ENCODE assay signal across 10 mouse cellular contexts in the genomic region with DNA sequence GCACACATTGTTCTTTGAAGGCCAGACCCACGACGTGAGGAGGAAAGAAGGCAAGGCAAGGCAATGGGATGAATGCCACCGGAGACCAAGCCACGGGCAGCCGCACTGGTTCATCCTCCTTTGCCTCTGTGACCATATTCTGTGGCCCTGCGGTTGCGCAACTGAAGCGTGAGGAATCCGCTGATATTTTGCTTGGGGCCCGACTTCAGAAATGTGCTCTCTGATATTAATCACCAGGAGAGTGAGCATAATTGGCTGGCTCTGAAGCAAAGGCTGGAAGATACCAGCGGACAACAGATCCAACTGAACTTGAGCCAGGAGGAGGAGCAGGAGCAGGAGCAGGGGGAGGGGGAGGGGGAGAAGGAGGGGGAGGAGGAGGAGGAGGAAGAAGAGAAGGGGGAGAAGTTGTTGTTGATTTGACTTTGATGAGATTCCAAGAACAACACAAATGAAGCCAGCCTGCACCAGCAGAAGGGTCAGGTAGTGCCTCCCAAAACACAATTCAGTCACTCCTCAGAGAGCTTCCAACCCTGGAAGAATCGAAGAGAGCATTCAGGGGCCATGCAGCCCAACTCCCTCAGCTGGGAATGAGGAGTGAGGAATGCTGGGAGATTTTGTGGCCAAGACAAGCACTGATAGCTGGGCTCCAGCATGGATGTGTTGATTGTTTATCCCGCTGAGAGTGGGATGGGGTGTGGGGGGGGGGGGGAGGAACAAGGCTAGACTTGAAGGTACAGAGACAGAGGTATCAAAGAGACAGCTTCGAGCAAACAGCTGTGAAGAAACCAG. TPM values are rescaled to one million over a fixed set of nuclear protein-coding genes. Genes with fewer than 3 reads are reported as not detected.
DNase-seq lines count a peak whose midpoint lies in the region; ATAC-seq and TF ChIP-seq lines count a peak whose summit lies in the region.
"Had no signal": no experiment of that assay in that cellular context is flagged by ENCODE, and none has a peak within 500 bp of the region (broad histone marks: within the 10 kb centered on the region; RNA-seq: fewer than 3 reads in every experiment).

No protein-coding gene starts in this region.

- WGBS in heart, embryonic 11.5 days (ENCODE audit: insufficient replicate concordance) = 69% methylated on average over 14 of the region's 14 CpGs
- 59% methylated on average over 14 of the region's 14 CpGs for WGBS in liver, adult 2 months
- 83% methylated on average over 14 of the region's 14 CpGs for WGBS in midbrain, embryonic 16.5 days

- TF ChIP-seq POLR2A in liver, adult 2 months (IDR thresholded peaks at IDR 0.05; ENCODE audit: extremely low read depth, insufficient read depth, low read length) = no peak

- no peaks in the 10 kb centered on the region for H3K36me3 ChIP-seq in heart, embryonic 11.5 days (ENCODE audit: control insufficient read depth, insufficient read depth, low read length)
- no peaks in the 10 kb centered on the region for H3K36me3 ChIP-seq in ES-E14 (ENCODE audit: control insufficient read depth, insufficient read depth, low read length, poor library complexity, severe bottlenecking)
- H3K36me3 ChIP-seq in liver, adult 2 months (ENCODE audit: control insufficient read depth, insufficient read depth, low read length) = no peaks in the 10 kb centered on the region
- H3K36me3 ChIP-seq in midbrain, embryonic 16.5 days (ENCODE audit: control insufficient read depth, insufficient read depth, low read length) = no peaks in the 10 kb centered on the region

- no peaks in the 10 kb centered on the region for H3K27me3 ChIP-seq in heart, embryonic 11.5 days (ENCODE audit: control insufficient read depth, insufficient read depth, low read length)
- no peaks in the 10 kb centered on the region for H3K27me3 ChIP-seq in liver, adult 2 months (ENCODE audit: control insufficient read depth, insufficient read depth, low read length)
- no peaks in the 10 kb centered on the region for H3K27me3 ChIP-seq in midbrain, embryonic 16.5 days (ENCODE audit: control insufficient read depth, insufficient read depth, low read depth, low read length)
- H3K27me3 ChIP-seq: Patski had no signal

- peak; percentile 97 for DNase-seq in heart, adult 11 months
- DNase-seq in ES-E14 (ENCODE audit: low read depth, low spot score) = no peak
- DNase-seq in cerebellum, adult 9-11 months = peak; percentile 59
- DNase-seq in liver, adult 2 months (ENCODE audit: extremely low read depth, low read depth, low spot score) = peak; percentile 50
- no peak for DNase-seq in right cerebral cortex, postnatal 36 days (ENCODE audit: low spot score in 2 of 2)

- ATAC-seq in heart, embryonic 11.5 days (replicated peaks; ENCODE audit: insufficient number of reproducible peaks, low FRiP score, low TSS enrichment) = no peak; the same call in 1 of the 2 replicates
- ATAC-seq in midbrain, embryonic 16.5 days = no peak
- no peak for ATAC-seq in activated CD4-positive, CD25-positive, alpha-beta regulatory T cell, adult 4 months
- ATAC-seq: Patski had no signal

- no peak overlapping the region for H3K4me2 ChIP-seq in heart, embryonic 11.5 days
- H3K4me2 ChIP-seq in midbrain, embryonic 16.5 days (ENCODE audit: low read length) = no peak overlapping the region

- H3K79me2 ChIP-seq in liver, adult 2 months (ENCODE audit: control insufficient read depth, insufficient read depth, low read length) = no peaks in the 10 kb centered on the region

- no peak overlapping the region for H3K27ac ChIP-seq in heart, embryonic 11.5 days (ENCODE audit: low read depth, low read length)
- H3K27ac ChIP-seq in ES-E14 (ENCODE audit: insufficient read depth, low read depth, low read length, poor library complexity, severe bottlenecking) = no peak overlapping the region; the same call in 1 of the 2 replicates
- no peak overlapping the region for H3K27ac ChIP-seq in liver, adult 2 months (replicated peaks; ENCODE audit: insufficient read depth, low read depth, low read length)
- H3K27ac ChIP-seq in midbrain, embryonic 16.5 days (ENCODE audit: low read length) = no peak overlapping the region

- H3K9me3 ChIP-seq in heart, embryonic 11.5 days (replicated peaks; ENCODE audit: control insufficient read depth, low read length) = no peaks in the 10 kb centered on the region
- H3K9me3 ChIP-seq in ES-E14 (ENCODE audit: control insufficient read depth, insufficient read depth, low read depth, low read length) = no peaks in the 10 kb centered on the region
- H3K9me3 ChIP-seq in midbrain, embryonic 16.5 days (replicated peaks; ENCODE audit: control insufficient read depth, low read length, poor library complexity, severe bottlenecking) = no peaks in the 10 kb centered on the region
- H3K9me3 ChIP-seq: megakaryocyte, embryonic 14.5 days had no signal

- H3K4me1 ChIP-seq in heart, embryonic 11.5 days (ENCODE audit: control insufficient read depth, insufficient read depth, low read length) = no peaks in the 10 kb centered on the region
- H3K4me1 ChIP-seq in ES-E14 (ENCODE audit: control insufficient read depth in 2 of 2, insufficient read depth in 2 of 2, low read length in 2 of 2, poor library complexity in 1 of 2) = peaks cover 3 to 25% of the 10 kb centered on the region in 2 experiments; a peak in 2 of 4 replicates
- H3K4me1 ChIP-seq in liver, adult 2 months (ENCODE audit: control insufficient read depth, insufficient read depth, low read length) = no peaks in the 10 kb centered on the region
- H3K4me1 ChIP-seq in midbrain, embryonic 16.5 days (ENCODE audit: control insufficient read depth, insufficient read depth, low read length) = no peaks in the 10 kb centered on the region

- TF ChIP-seq CTCF in liver, adult 2 months (IDR thresholded peaks at IDR 0.05; ENCODE audit: low read depth, low read length) = no peak

- H3K4me3 ChIP-seq in heart, embryonic 11.5 days (ENCODE audit: low read depth, low read length) = no peak overlapping the region
- H3K4me3 ChIP-seq in ES-E14 (ENCODE audit: insufficient read depth in 1 of 2, low read depth in 1 of 2, low read length in 2 of 2, poor library complexity in 1 of 2, severe bottlenecking in 1 of 2) = no peak overlapping the region
- no peak overlapping the region for H3K4me3 ChIP-seq in liver, adult 2 months (ENCODE audit: insufficient read depth, low read depth, low read length)
- no peak overlapping the region for H3K4me3 ChIP-seq in midbrain, embryonic 16.5 days (ENCODE audit: low read depth, low read length)
- H3K4me3 ChIP-seq: megakaryocyte, embryonic 14.5 days had no signal

- no peak overlapping the region for H3K9ac ChIP-seq in heart, embryonic 11.5 days (ENCODE audit: low read depth, low read length)
- H3K9ac ChIP-seq in ES-E14 (ENCODE audit: insufficient read depth, low read depth, low read length, poor library complexity, severe bottlenecking) = peak overlapping the region; percentile 39; the same call in 1 of the 2 replicates
- no peak overlapping the region for H3K9ac ChIP-seq in liver, adult 2 months (ENCODE audit: low read depth, low read length)
- H3K9ac ChIP-seq in midbrain, embryonic 16.5 days (ENCODE audit: low read depth, low read length) = no peak overlapping the region

- in situ Hi-C loops in ES-E14 (cut with MboI; ENCODE audit: low sequenced_read_pairs in 2 of 2, unreplicated experiment in 2 of 2) = no loop called here

TF ChIP-seq in ES-E14, 5 proteins besides CTCF, POLR2A, EP300 and RAD21:
- TF ChIP-seq MAFK (IDR thresholded peaks at IDR 0.05; ENCODE audit: insufficient read depth, low read depth, low read length) = no peak
- TF ChIP-seq ZC3H11A (IDR thresholded peaks at IDR 0.05; ENCODE audit: borderline replicate concordance, low read depth, low read length) = no peak
- no peak for TF ChIP-seq CHD2 (IDR thresholded peaks at IDR 0.05; ENCODE audit: low read depth, low read length)
- TF ChIP-seq ZNF384 (IDR thresholded peaks at IDR 0.05; ENCODE audit: low read depth, low read length) = no peak
- TF ChIP-seq HCFC1 (IDR thresholded peaks at IDR 0.05; ENCODE audit: borderline replicate concordance, insufficient read depth, low read length) = no peak

RNA-seq across cellular contexts. Expression of a gene that starts 6.2 kb away (rescaled TPM):
- 86.8 and 93.6 TPM in 2 replicates for polyA plus RNA-seq in heart, embryonic 11.5 days (2014; fragmentation: Nextera tagmentation; extraction: Ambion mirVana)
- 34.2 and 56.2 TPM in 2 replicates for total RNA-seq in ES-E14 (2012; rRNA removed)
- 21.2 and 23.3 TPM in 2 replicates for total RNA-seq in liver, adult 2 months (2014; rRNA removed)
- 16.3 and 18.4 TPM in 2 replicates for polyA plus RNA-seq in liver, adult 2 months (2012; rRNA removed)
- 47.1 and 54.0 TPM in 2 replicates for polyA plus RNA-seq in midbrain, embryonic 16.5 days (2015; fragmentation: Nextera tagmentation; extraction: Ambion mirVana)
- 10 to 100 TPM; 19.9 to 22.2 TPM for polyA plus RNA-seq in activated CD4-positive, CD25-positive, alpha-beta regulatory T cell, adult 4 months (2017; shearing (Covaris generic))

Comparison
In these comparisons a context has a peak if more than half of its experiments do, and no peak if none do; other contexts are left out.
1. DNase-seq: peak in heart, adult 11 months (single experiment), cerebellum, adult 9-11 months (single experiment) and liver, adult 2 months (single experiment); none in ES-E14 (single experiment) and right cerebral cortex, postnatal 36 days (0 of 2).